ENCODE assay signal across 18 mouse cellular contexts in genomic region chr7:70405466-70405865, GRCm38 (mm10).
"Had no signal": no experiment of that assay in that cellular context is flagged by ENCODE, and none has a peak within 500 bp of the region (broad histone marks: within the 10 kb centered on the region; RNA-seq: fewer than 3 reads in every experiment).

No protein-coding gene starts in this region.

- H3K4me2 ChIP-seq: midbrain, embryonic 12.5 days; neural tube, embryonic 13.5 days; neural tube, embryonic 15.5 days had no signal

- H3K4me3 ChIP-seq: midbrain, embryonic 10.5 days; midbrain, embryonic 12.5 days; myocyte; neural tube, embryonic 13.5 days; neural tube, embryonic 15.5 days had no signal

- H3K27me3 ChIP-seq: midbrain, embryonic 12.5 days; neural tube, embryonic 13.5 days; neural tube, embryonic 15.5 days had no signal

- H3K9me3 ChIP-seq: midbrain, embryonic 10.5 days; midbrain, embryonic 12.5 days; neural tube, embryonic 13.5 days; neural tube, embryonic 15.5 days had no signal

- DNase-seq: lung, adult 18-20 months; lung, postnatal 14 days; lung, postnatal 4 days; midbrain, embryonic 14.5 days; retina, postnatal 1 day; right cerebral cortex, adult 18-20 months; right cerebral cortex, postnatal 25 days; right cerebral cortex, postnatal 4 days; spleen, adult 18-20 months; thymus, adult 18-20 months; thymus, postnatal 14 days; thymus, postnatal 36 days had no signal

- H3K4me1 ChIP-seq: midbrain, embryonic 10.5 days; midbrain, embryonic 12.5 days; neural tube, embryonic 13.5 days; neural tube, embryonic 15.5 days had no signal

- H3K27ac ChIP-seq: midbrain, embryonic 10.5 days; midbrain, embryonic 12.5 days; neural tube, embryonic 13.5 days; neural tube, embryonic 15.5 days had no signal

- ATAC-seq: midbrain, embryonic 16.5 days had no signal

- H3K36me3 ChIP-seq: neural tube, embryonic 15.5 days had no signal

- H3K9ac ChIP-seq: midbrain, embryonic 12.5 days; neural tube, embryonic 13.5 days; neural tube, embryonic 15.5 days had no signal
